22 mouse cellular contexts compared by ENCODE assay signal in genomic region chr6:4701641-4702040, GRCm38 (mm10). TPM values are rescaled to one million over a fixed set of nuclear protein-coding genes. Genes with fewer than 3 reads are reported as not detected.
DNase-seq lines count a peak whose midpoint lies in the region; TF ChIP-seq lines count a peak whose summit lies in the region.
"Had no signal": no experiment of that assay in that cellular context is flagged by ENCODE, and none has a peak within 500 bp of the region (broad histone marks: within the 10 kb centered on the region; RNA-seq: fewer than 3 reads in every experiment).

No protein-coding gene starts in this region.

- H3K4me3 ChIP-seq in gastrocnemius, adult 2 months: no peak overlapping the region
- H3K4me3 ChIP-seq in C2C12 (ENCODE audit: insufficient read depth, poor library complexity, severe bottlenecking): no peak overlapping the region
- H3K4me3 ChIP-seq: embryonic facial prominence, embryonic 15.5 days; heart, embryonic 12.5 days; heart, embryonic 15.5 days; hindbrain, embryonic 10.5 days; hindbrain, embryonic 13.5 days; intestine, embryonic 15.5 days had no signal

- peak overlapping the region; percentile 38; the same call in 1 of the 2 replicates for H3K27ac ChIP-seq in gastrocnemius, adult 2 months
- H3K27ac ChIP-seq: embryonic facial prominence, embryonic 15.5 days; heart, embryonic 15.5 days; hindbrain, embryonic 10.5 days; hindbrain, embryonic 13.5 days; intestine, embryonic 15.5 days had no signal

- no peaks in the 10 kb centered on the region for H3K79me2 ChIP-seq in C2C12 (ENCODE audit: control insufficient read depth, insufficient read depth)

- intact Hi-C loops in gastrocnemius, adult 2 months (cut with DNase I): loop anchor here (10.0 kb wide), 1 partner anchor 147 kb away; no protein-coding TSS in a partner anchor
- intact Hi-C loops in gastrocnemius, postnatal 14 days (cut with DNase I; ENCODE audit: low total_unique reads): no loop called here

- no peaks in the 10 kb centered on the region for H3K79me3 ChIP-seq in C2C12 (ENCODE audit: low read depth)

- DNase-seq in gastrocnemius, adult 2 months: peak; percentile 70
- DNase-seq in gastrocnemius, postnatal 14 days: no peak
- DNase-seq in mesoderm, embryonic 11.5 days (ENCODE audit: low read depth, low spot score): peak; percentile 41
- no peak for DNase-seq in kidney, adult 9 months
- DNase-seq in spleen, postnatal 14 days (ENCODE audit: low spot score in 2 of 2): no peak
- DNase-seq: adrenal gland, adult 8-10 months; adrenal gland, postnatal 25 days; cerebellum, adult 11-12 months; cerebellum, adult 8-10 months; cerebellum, postnatal 10 days; cerebellum, postnatal 36 days; embryo, embryonic 11 days; heart, adult 18-20 months; heart, postnatal 10 days; heart, postnatal 36 days had no signal

- no peak for TF ChIP-seq CTCF in gastrocnemius, adult 2 months (IDR thresholded peaks at IDR 0.05)
- no peak for TF ChIP-seq CTCF in C2C12 (IDR thresholded peaks at IDR 0.05; ENCODE audit: control insufficient read depth, insufficient read depth, insufficient read length)

- H3ac ChIP-seq in C2C12 (ENCODE audit: control insufficient read depth, insufficient read length, low read depth): no peak overlapping the region

- no peaks in the 10 kb centered on the region for H3K27me3 ChIP-seq in C2C12 (ENCODE audit: control insufficient read depth, insufficient read depth, insufficient read length)
- H3K27me3 ChIP-seq: embryonic facial prominence, embryonic 15.5 days; heart, embryonic 12.5 days; heart, embryonic 15.5 days; hindbrain, embryonic 13.5 days; intestine, embryonic 15.5 days had no signal

- H3K36me3 ChIP-seq in C2C12 (ENCODE audit: control insufficient read depth, insufficient read depth): no peaks in the 10 kb centered on the region
- H3K36me3 ChIP-seq: heart, embryonic 15.5 days; intestine, embryonic 15.5 days had no signal

TF ChIP-seq in C2C12, 6 proteins besides CTCF, POLR2A, EP300 and RAD21:
- TF ChIP-seq CEBPB (IDR thresholded peaks at IDR 0.05; ENCODE audit: low read depth) (no peak), MYOD1 (IDR thresholded peaks at IDR 0.05; ENCODE audit: control insufficient read depth, insufficient read length, low read depth) (peak; percentile 68)
TF ChIP-seq in C2C12: peak in this region for 1.

RNA-seq across cellular contexts. Expression of gene Sgce, which starts 45.4 kb away (rescaled TPM):
- total RNA-seq in gastrocnemius, adult 2 months (2021): 10 to 100 TPM in 1 of 2 experiments, 1 to 10 TPM in 1; 9.3 to 10.9 TPM
- total RNA-seq in gastrocnemius, postnatal 14 days (2021): 10 to 100 TPM; 22.3 to 26.4 TPM
- 14.8 TPM for polyA plus RNA-seq in C2C12 (2012; fragmentation: generic; extraction: Trizol)

RNA-seq across cellular contexts. Expression of gene Peg10, which starts 45.5 kb away (rescaled TPM):
- total RNA-seq in gastrocnemius, adult 2 months (2021): 1 to 10 TPM; 1.1 to 1.5 TPM
- total RNA-seq in gastrocnemius, postnatal 14 days (2021): 10 to 100 TPM in 1 of 2 experiments, 1 to 10 TPM in 1; 8.6 to 12.3 TPM
- polyA plus RNA-seq in C2C12 (2012; fragmentation: generic; extraction: Trizol): 9.8 TPM

Comparison
In these comparisons a context has a peak if more than half of its experiments do, and no peak if none do; other contexts are left out.
1. DNase-seq: peak in gastrocnemius, adult 2 months (single experiment) and mesoderm, embryonic 11.5 days (single experiment); none in gastrocnemius, postnatal 14 days (single experiment), kidney, adult 9 months (single experiment) and spleen, postnatal 14 days (0 of 2).